Mouse (Mus musculus): ENCODE measurements around the gene Ksr1. TPM values are rescaled to one million over a fixed set of nuclear protein-coding genes. Genes with fewer than 3 reads are reported as not detected.

Gene Ksr1
- polyA plus RNA-seq, 1 experiment = 14.5 TPM

DNA sequence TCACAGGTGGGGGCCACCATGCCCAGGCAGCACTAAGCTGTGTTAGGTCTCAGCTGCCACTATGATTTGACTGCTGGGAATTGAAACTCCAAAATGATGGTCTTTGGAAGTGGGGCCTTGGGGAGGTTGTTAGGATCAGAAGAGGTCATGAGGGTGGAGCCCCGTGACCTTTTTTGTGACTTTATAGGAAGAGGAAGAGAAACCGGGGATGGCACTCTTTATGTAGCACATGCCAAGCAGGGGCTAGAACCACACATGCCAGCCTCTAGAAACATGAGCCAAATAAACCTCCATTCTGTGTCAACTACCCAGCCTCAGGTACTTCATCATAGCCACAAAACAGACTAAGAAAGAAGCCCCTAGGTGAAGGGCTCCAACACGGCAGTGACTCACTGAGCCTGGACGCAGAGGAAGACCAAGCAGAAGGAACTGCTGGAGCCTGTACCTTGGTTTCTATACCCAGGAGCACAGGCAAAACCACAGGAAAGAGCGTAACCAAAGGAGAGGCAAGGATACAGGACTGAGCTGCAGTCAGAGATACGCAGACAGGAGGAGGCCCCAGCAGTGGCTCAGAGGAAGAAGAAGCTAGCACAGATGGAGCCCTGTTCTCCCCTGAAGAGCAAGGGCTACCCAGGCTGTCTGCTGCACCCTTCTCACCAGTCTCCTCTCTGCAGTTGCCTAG lies 15.0 kb upstream of the Ksr1 start:
- TF ChIP-seq CTCF (IDR thresholded peaks at IDR 0.05; ENCODE audit: extremely low read depth, insufficient read depth, insufficient read length, insufficient replicate concordance) = no peak
- TF ChIP-seq POLR2A (IDR thresholded peaks at IDR 0.05; ENCODE audit: low read depth, low read length) = no peak
- no peak for DNase-seq (ENCODE audit: low read depth in 1 of 2, low spot score in 2 of 2)
- WGBS = 66% methylated on average over 6 of the region's 6 CpGs
- no peaks in the 10 kb centered on the region for H3K27me3 ChIP-seq (ENCODE audit: control insufficient read depth, insufficient read depth, low read length)
- no peak overlapping the region for H3K4me3 ChIP-seq (ENCODE audit: extremely low read depth, insufficient read depth, insufficient read length)
- H3K36me3 ChIP-seq (ENCODE audit: control insufficient read depth, insufficient read depth, low read length) = no peaks in the 10 kb centered on the region
- H3K4me1 ChIP-seq (ENCODE audit: control insufficient read depth, insufficient read depth, insufficient read length) = no peaks in the 10 kb centered on the region
- no peak overlapping the region for H3K27ac ChIP-seq (ENCODE audit: insufficient read depth, low read length)

DNA sequence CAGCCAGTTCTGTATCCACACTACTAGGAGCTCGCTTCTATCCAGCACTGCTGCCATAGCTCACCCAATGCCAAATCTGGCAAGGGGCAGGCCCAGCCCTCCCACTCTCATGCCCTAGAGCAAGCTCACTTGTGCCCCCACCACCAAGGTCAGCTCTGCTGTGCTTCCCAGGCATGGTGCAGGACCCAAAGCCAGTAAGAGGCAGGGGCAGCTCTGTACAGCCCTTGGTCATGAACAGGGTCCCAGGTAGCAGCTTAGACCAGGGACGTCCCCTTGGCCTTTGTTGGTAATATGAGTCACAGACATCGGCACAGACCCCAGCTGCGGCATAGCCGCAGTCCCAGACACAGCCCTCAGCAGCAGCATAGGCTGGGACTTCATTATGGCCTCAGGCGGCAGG lies 13.9 kb upstream of the Ksr1 start:
- no peak overlapping the region for H3K4me3 ChIP-seq (ENCODE audit: extremely low read depth, insufficient read depth, insufficient read length)
- 93% methylated on average over 6 of the region's 6 CpGs for WGBS
- H3K4me1 ChIP-seq (ENCODE audit: control insufficient read depth, insufficient read depth, insufficient read length) = no peaks in the 10 kb centered on the region
- no peaks in the 10 kb centered on the region for H3K27me3 ChIP-seq (ENCODE audit: control insufficient read depth, insufficient read depth, low read length)
- H3K27ac ChIP-seq (ENCODE audit: insufficient read depth, low read length) = no peak overlapping the region
- no peaks in the 10 kb centered on the region for H3K36me3 ChIP-seq (ENCODE audit: control insufficient read depth, insufficient read depth, low read length)
- no peak for DNase-seq (ENCODE audit: low read depth in 1 of 2, low spot score in 2 of 2)
- TF ChIP-seq CTCF (IDR thresholded peaks at IDR 0.05; ENCODE audit: extremely low read depth, insufficient read depth, insufficient read length, insufficient replicate concordance) (no peak), POLR2A (IDR thresholded peaks at IDR 0.05; ENCODE audit: low read depth, low read length) (no peak)

DNA sequence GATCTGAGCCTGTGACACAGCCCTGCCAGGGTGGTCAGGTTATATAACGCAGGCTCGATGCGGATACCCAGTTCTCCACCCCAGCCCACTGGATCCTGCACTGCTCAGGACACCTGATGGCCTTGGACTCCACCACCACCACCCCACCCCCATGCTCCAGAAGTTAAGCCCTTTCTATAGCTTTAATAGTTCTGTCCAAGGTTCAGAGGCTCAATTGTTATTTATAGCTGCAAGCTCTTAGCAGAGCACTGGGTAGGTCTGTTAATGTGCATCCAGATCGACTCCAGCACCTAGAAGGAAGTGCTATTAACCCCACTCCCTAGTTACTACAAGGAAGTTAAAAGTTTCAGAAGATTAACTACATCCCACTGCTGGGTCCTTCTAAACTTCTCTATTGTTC lies 11.5 kb upstream of the Ksr1 start:
- TF ChIP-seq CTCF (IDR thresholded peaks at IDR 0.05; ENCODE audit: extremely low read depth, insufficient read depth, insufficient read length, insufficient replicate concordance) (no peak), POLR2A (IDR thresholded peaks at IDR 0.05; ENCODE audit: low read depth, low read length) (no peak)
- 71% methylated on average over 4 of the region's 4 CpGs for whole genome bisulfite sequencing
- no peaks in the 10 kb centered on the region for H3K27me3 ChIP-seq (ENCODE audit: control insufficient read depth, insufficient read depth, low read length)
- DNase-seq (ENCODE audit: low read depth in 1 of 2, low spot score in 2 of 2) = no peak
- no peaks in the 10 kb centered on the region for H3K36me3 ChIP-seq (ENCODE audit: control insufficient read depth, insufficient read depth, low read length)
- no peak overlapping the region for H3K4me3 ChIP-seq (ENCODE audit: extremely low read depth, insufficient read depth, insufficient read length)
- H3K4me1 ChIP-seq (ENCODE audit: control insufficient read depth, insufficient read depth, insufficient read length) = no peaks in the 10 kb centered on the region
- no peak overlapping the region for H3K27ac ChIP-seq (ENCODE audit: insufficient read depth, low read length)

DNA sequence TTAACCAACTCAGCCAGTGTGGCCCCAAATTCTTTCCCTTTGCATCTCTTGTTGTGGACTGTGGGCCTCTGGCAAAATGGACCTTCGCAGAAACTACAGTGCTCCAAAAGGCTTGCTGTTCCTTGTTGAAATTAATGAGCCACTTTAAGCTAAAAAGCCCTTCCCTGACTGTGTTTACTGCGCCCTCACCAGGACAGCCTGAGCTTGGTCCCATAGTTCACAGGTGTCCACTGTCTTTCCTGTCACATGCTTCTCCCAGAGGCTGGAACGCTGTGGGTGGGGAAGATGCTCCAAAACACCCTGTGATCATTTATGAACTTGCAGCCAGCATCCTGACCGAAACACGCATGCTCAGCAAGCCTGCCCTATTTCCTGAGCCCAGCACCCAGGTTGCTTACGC lies 9.1 kb upstream of the Ksr1 start:
- H3K4me1 ChIP-seq (ENCODE audit: control insufficient read depth, insufficient read depth, insufficient read length) = no peaks in the 10 kb centered on the region
- no peaks in the 10 kb centered on the region for H3K27me3 ChIP-seq (ENCODE audit: control insufficient read depth, insufficient read depth, low read length)
- WGBS = 87% methylated on average over 6 of the region's 6 CpGs
- no peaks in the 10 kb centered on the region for H3K36me3 ChIP-seq (ENCODE audit: control insufficient read depth, insufficient read depth, low read length)
- no peak for TF ChIP-seq POLR2A (IDR thresholded peaks at IDR 0.05; ENCODE audit: low read depth, low read length)
- TF ChIP-seq CTCF (IDR thresholded peaks at IDR 0.05; ENCODE audit: extremely low read depth, insufficient read depth, insufficient read length, insufficient replicate concordance) = no peak
- no peak for DNase-seq (ENCODE audit: low read depth in 1 of 2, low spot score in 2 of 2)
- no peak overlapping the region for H3K27ac ChIP-seq (ENCODE audit: insufficient read depth, low read length)
- H3K4me3 ChIP-seq (ENCODE audit: extremely low read depth, insufficient read depth, insufficient read length) = no peak overlapping the region

DNA sequence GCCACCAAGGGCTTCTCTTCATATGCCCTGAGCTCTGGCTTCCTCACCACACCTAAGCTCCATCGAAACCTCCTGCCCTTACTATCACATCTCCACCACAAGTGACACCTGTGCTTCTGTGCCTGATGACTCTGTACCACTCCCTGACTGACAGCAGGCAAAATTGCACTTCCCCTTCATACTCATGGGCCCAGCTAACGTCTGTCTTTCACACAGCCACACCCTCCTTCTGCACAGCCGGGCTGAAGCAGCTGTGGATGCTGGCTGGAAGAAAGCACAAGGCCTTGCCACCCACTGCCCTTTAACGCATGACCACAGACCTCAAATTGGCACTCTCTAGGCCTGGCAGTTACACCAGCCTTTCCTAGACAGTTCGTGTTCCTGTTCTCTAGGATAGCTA lies 6.5 kb upstream of the Ksr1 start:
- TF ChIP-seq POLR2A (IDR thresholded peaks at IDR 0.05; ENCODE audit: low read depth, low read length) (no peak), CTCF (IDR thresholded peaks at IDR 0.05; ENCODE audit: extremely low read depth, insufficient read depth, insufficient read length, insufficient replicate concordance) (no peak)
- Histone ChIP-seq H3K27ac (ENCODE audit: insufficient read depth, low read length) (no peak overlapping the region), H3K4me1 (ENCODE audit: control insufficient read depth, insufficient read depth, insufficient read length) (no peaks in the 10 kb centered on the region), H3K36me3 (ENCODE audit: control insufficient read depth, insufficient read depth, low read length) (no peaks in the 10 kb centered on the region), H3K4me3 (ENCODE audit: extremely low read depth, insufficient read depth, insufficient read length) (no peak overlapping the region), H3K27me3 (ENCODE audit: control insufficient read depth, insufficient read depth, low read length) (no peaks in the 10 kb centered on the region)
- WGBS = 14% methylated on average over 5 of the region's 5 CpGs
- DNase-seq (ENCODE audit: low read depth in 1 of 2, low spot score in 2 of 2) = no peak

DNA sequence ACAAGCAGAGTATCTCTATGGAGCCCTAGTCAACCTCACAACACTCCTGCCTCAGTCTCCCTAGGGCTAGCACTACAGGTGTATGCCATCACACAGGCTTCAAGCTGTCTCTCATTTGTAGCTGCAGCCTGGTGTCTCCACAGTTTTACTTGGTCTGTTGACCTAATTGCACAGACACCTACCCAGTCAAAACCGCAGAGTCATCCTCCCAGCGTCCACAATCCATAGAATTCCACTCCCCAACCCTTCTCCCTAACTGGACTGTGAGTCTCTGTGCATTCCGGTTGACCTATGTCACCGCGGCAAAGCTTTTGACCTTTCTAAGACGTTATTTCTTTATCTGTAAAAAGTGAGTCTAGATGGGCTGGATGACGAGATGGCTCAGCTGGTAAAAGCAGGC lies 5.7 kb upstream of the Ksr1 start:
- Histone ChIP-seq H3K27ac (ENCODE audit: insufficient read depth, low read length) (no peak overlapping the region), H3K36me3 (ENCODE audit: control insufficient read depth, insufficient read depth, low read length) (no peaks in the 10 kb centered on the region), H3K27me3 (ENCODE audit: control insufficient read depth, insufficient read depth, low read length) (no peaks in the 10 kb centered on the region), H3K4me1 (ENCODE audit: control insufficient read depth, insufficient read depth, insufficient read length) (no peaks in the 10 kb centered on the region), H3K4me3 (ENCODE audit: extremely low read depth, insufficient read depth, insufficient read length) (no peak overlapping the region)
- 91% methylated on average over 7 of the region's 7 CpGs for WGBS
- TF ChIP-seq POLR2A (IDR thresholded peaks at IDR 0.05; ENCODE audit: low read depth, low read length) (no peak), CTCF (IDR thresholded peaks at IDR 0.05; ENCODE audit: extremely low read depth, insufficient read depth, insufficient read length, insufficient replicate concordance) (no peak)
- no peak for DNase-seq (ENCODE audit: low read depth in 1 of 2, low spot score in 2 of 2)

DNA sequence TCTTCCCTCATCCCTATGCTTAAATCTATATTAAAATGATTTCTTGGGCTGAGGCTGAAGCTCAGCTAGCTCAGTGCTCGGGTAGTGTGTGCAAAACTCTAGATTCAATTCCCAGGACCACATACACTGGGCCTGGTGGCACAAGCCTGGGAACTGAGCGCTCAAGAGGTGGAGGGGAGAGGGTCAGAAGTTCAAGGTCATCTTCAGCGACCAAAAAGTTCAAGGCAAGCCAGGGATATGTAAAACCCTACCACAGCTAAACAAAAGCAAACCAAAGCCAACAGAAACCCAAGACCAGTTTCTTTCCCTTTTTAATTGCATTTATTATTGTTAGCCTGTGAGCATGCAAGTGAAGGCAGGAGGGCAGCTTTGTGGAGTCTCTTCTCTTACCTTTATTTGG lies 4.1 kb upstream of the Ksr1 start:
- Histone ChIP-seq H3K4me1 (ENCODE audit: control insufficient read depth, insufficient read depth, insufficient read length) (no peaks in the 10 kb centered on the region; the same call in 1 of the 2 replicates), H3K27me3 (ENCODE audit: control insufficient read depth, insufficient read depth, low read length) (no peaks in the 10 kb centered on the region), H3K4me3 (ENCODE audit: extremely low read depth, insufficient read depth, insufficient read length) (no peak overlapping the region), H3K36me3 (ENCODE audit: control insufficient read depth, insufficient read depth, low read length) (no peaks in the 10 kb centered on the region), H3K27ac (ENCODE audit: insufficient read depth, low read length) (no peak overlapping the region)
- WGBS = 86% methylated on average over 3 of the region's 3 CpGs
- DNase-seq (ENCODE audit: low read depth in 1 of 2, low spot score in 2 of 2) = no peak
- no peak for TF ChIP-seq POLR2A (IDR thresholded peaks at IDR 0.05; ENCODE audit: low read depth, low read length)
- no peak for TF ChIP-seq CTCF (IDR thresholded peaks at IDR 0.05; ENCODE audit: extremely low read depth, insufficient read depth, insufficient read length, insufficient replicate concordance)
